ENCODE assay signal across 27 mouse cellular contexts in the genomic region with DNA sequence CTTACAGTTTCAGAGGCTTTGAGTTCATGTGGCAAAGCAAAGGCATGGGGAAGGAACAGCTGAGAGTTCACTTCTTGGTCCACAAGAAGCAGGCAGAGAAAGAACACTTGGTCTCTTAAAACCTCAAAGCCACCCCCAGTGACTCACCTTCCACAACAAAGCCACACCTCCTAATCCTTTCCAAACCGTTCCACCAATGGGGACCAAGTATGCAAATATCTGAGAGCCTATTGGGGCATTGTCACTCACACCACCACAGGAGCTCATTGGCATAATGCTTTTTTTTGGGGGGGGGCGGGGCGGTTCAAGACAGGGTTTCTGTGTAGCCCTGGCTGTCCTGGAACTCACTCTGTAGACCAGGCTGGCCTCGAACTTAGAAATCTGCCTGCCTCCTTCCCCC. TPM values are rescaled to one million over a fixed set of nuclear protein-coding genes. Genes with fewer than 3 reads are reported as not detected.
A peak's percentile ranks its signal among the peaks of the same experiment; 100 is the strongest.
DNase-seq lines count a peak whose midpoint lies in the region; ATAC-seq and TF ChIP-seq lines count a peak whose summit lies in the region.
"Had no signal": no experiment of that assay in that cellular context is flagged by ENCODE, and none has a peak within 500 bp of the region (broad histone marks: within the 10 kb centered on the region; RNA-seq: fewer than 3 reads in every experiment).

No protein-coding gene starts in this region.

- H3K4me2 ChIP-seq in liver, embryonic 12.5 days: no peak overlapping the region
- no peak overlapping the region for H3K4me2 ChIP-seq in liver, embryonic 11.5 days
- no peak overlapping the region for H3K4me2 ChIP-seq in CH12.LX (ENCODE audit: insufficient read depth, low read depth, poor library complexity, severe bottlenecking)
- no peak overlapping the region for H3K4me2 ChIP-seq in kidney, embryonic 16.5 days (replicated peaks; ENCODE audit: low read depth, low read length)
- H3K4me2 ChIP-seq: embryonic facial prominence, embryonic 15.5 days; forebrain, embryonic 12.5 days; heart, embryonic 13.5 days; hindbrain, embryonic 15.5 days; intestine, embryonic 15.5 days; limb, embryonic 15.5 days; midbrain, embryonic 13.5 days had no signal

- peaks cover 12% of the 10 kb centered on the region; the same call in 1 of the 2 replicates for H3K4me1 ChIP-seq in liver, embryonic 12.5 days
- 0 out of 2 replicates have a peak, but pooled peaks cover 8% of the 10 kb centered on the region for H3K4me1 ChIP-seq in liver, embryonic 11.5 days (replicated peaks; ENCODE audit: control insufficient read depth, insufficient read depth, low read length)
- peaks cover 0 to 24% of the 10 kb centered on the region in 2 experiments; a peak in 2 of 4 replicates for H3K4me1 ChIP-seq in CH12.LX (ENCODE audit: control insufficient read depth in 1 of 2, insufficient read depth in 2 of 2)
- 0 out of 2 replicates have a peak, but pooled peaks cover 5% of the 10 kb centered on the region for H3K4me1 ChIP-seq in kidney, embryonic 16.5 days (ENCODE audit: insufficient read depth, low read length)
- H3K4me1 ChIP-seq: hindbrain, embryonic 15.5 days; intestine, embryonic 15.5 days had no signal

- TF ChIP-seq EP300 in CH12.LX (IDR thresholded peaks at IDR 0.05; ENCODE audit: low read length): no peak

- dilution Hi-C loops in CH12.LX (cut with MboI; ENCODE audit: extremely low pct_ligation_motif_present, extremely low pct_unique_long_range_greater_than_20kb, low sequenced_read_pairs): no loop called here

- H3K9me3 ChIP-seq in liver, embryonic 12.5 days (replicated peaks): no peaks in the 10 kb centered on the region
- no peaks in the 10 kb centered on the region for H3K9me3 ChIP-seq in liver, embryonic 11.5 days (ENCODE audit: control insufficient read depth, low read length)
- H3K9me3 ChIP-seq in CH12.LX (replicated peaks; ENCODE audit: low read length): no peaks in the 10 kb centered on the region
- no peaks in the 10 kb centered on the region for H3K9me3 ChIP-seq in kidney, embryonic 16.5 days (ENCODE audit: low read length)
- H3K9me3 ChIP-seq: embryonic facial prominence, embryonic 10.5 days; embryonic facial prominence, embryonic 15.5 days; forebrain, embryonic 12.5 days; hindbrain, embryonic 15.5 days; intestine, embryonic 15.5 days; limb, embryonic 10.5 days; limb, embryonic 15.5 days; midbrain, embryonic 13.5 days had no signal

- H3K9ac ChIP-seq in liver, embryonic 12.5 days: no peak overlapping the region
- no peak overlapping the region for H3K9ac ChIP-seq in liver, embryonic 11.5 days (ENCODE audit: low read depth, low read length)
- H3K9ac ChIP-seq in CH12.LX (ENCODE audit: insufficient read depth, low read depth): no peak overlapping the region
- H3K9ac ChIP-seq in kidney, embryonic 16.5 days (replicated peaks; ENCODE audit: low read length): no peak overlapping the region
- H3K9ac ChIP-seq: embryonic facial prominence, embryonic 15.5 days; forebrain, embryonic 12.5 days; heart, embryonic 13.5 days; hindbrain, embryonic 15.5 days; intestine, embryonic 15.5 days; limb, embryonic 15.5 days; midbrain, embryonic 13.5 days had no signal

- H3K4me3 ChIP-seq in liver, embryonic 12.5 days: no peak overlapping the region
- no peak overlapping the region for H3K4me3 ChIP-seq in liver, embryonic 11.5 days (ENCODE audit: low read depth, low read length)
- H3K4me3 ChIP-seq in CH12.LX (replicated peaks in 1 of 3; ENCODE audit: low read depth in 2 of 3, low read length in 2 of 3, poor library complexity in 1 of 3): no peak overlapping the region
- H3K4me3 ChIP-seq in kidney, embryonic 16.5 days (ENCODE audit: low read length): no peak overlapping the region
- H3K4me3 ChIP-seq: embryonic facial prominence, embryonic 10.5 days; embryonic facial prominence, embryonic 15.5 days; forebrain, embryonic 12.5 days; heart, embryonic 13.5 days; hindbrain, embryonic 15.5 days; intestine, embryonic 15.5 days; limb, embryonic 10.5 days; limb, embryonic 15.5 days; midbrain, embryonic 13.5 days had no signal

- no peak overlapping the region for H3K27ac ChIP-seq in liver, embryonic 12.5 days
- no peak overlapping the region for H3K27ac ChIP-seq in liver, embryonic 11.5 days (ENCODE audit: low read depth, low read length)
- no peak overlapping the region for H3K27ac ChIP-seq in CH12.LX (ENCODE audit: insufficient read depth, low read depth)
- H3K27ac ChIP-seq in kidney, embryonic 16.5 days (ENCODE audit: low read length): no peak overlapping the region
- H3K27ac ChIP-seq: embryonic facial prominence, embryonic 10.5 days; embryonic facial prominence, embryonic 15.5 days; forebrain, embryonic 12.5 days; hindbrain, embryonic 15.5 days; intestine, embryonic 15.5 days; kidney, postnatal 0 days; limb, embryonic 10.5 days; limb, embryonic 15.5 days; midbrain, embryonic 13.5 days had no signal

- ATAC-seq in liver, embryonic 12.5 days: peak; percentile 47; the same call in 1 of the 2 replicates
- ATAC-seq in liver, embryonic 11.5 days (replicated peaks; ENCODE audit: low FRiP score): no peak
- ATAC-seq in kidney, embryonic 16.5 days (ENCODE audit: low FRiP score, low TSS enrichment): no peak
- ATAC-seq: intestine, embryonic 15.5 days; midbrain, embryonic 13.5 days had no signal

- H3K27me3 ChIP-seq in liver, embryonic 12.5 days (replicated peaks): no peaks in the 10 kb centered on the region
- H3K27me3 ChIP-seq in liver, embryonic 11.5 days (replicated peaks; ENCODE audit: control insufficient read depth, insufficient read depth, low read length): no peaks in the 10 kb centered on the region
- no peaks in the 10 kb centered on the region for H3K27me3 ChIP-seq in CH12.LX (replicated peaks)
- H3K27me3 ChIP-seq in kidney, embryonic 16.5 days (ENCODE audit: insufficient read depth, low read length): no peaks in the 10 kb centered on the region
- H3K27me3 ChIP-seq: embryonic facial prominence, embryonic 15.5 days; forebrain, embryonic 12.5 days; heart, embryonic 13.5 days; hindbrain, embryonic 15.5 days; intestine, embryonic 15.5 days; limb, embryonic 15.5 days; midbrain, embryonic 13.5 days had no signal

- no peaks in the 10 kb centered on the region for H3K79me2 ChIP-seq in CH12.LX (replicated peaks; ENCODE audit: control insufficient read depth, extremely low read depth, insufficient read depth, poor library complexity, severe bottlenecking)

- H3K36me3 ChIP-seq in liver, embryonic 12.5 days: no peaks in the 10 kb centered on the region; the same call in 1 of the 2 replicates
- no peaks in the 10 kb centered on the region for H3K36me3 ChIP-seq in liver, embryonic 11.5 days (ENCODE audit: control insufficient read depth, insufficient read depth, low read length)
- peaks cover 0 to 3% of the 10 kb centered on the region in 2 experiments for H3K36me3 ChIP-seq in CH12.LX (replicated peaks in 1 of 2; ENCODE audit: control insufficient read depth in 1 of 2, insufficient read depth in 1 of 2, low read length in 1 of 2)
- no peaks in the 10 kb centered on the region for H3K36me3 ChIP-seq in kidney, embryonic 16.5 days (ENCODE audit: insufficient read depth, low read length)
- H3K36me3 ChIP-seq: embryonic facial prominence, embryonic 10.5 days; embryonic facial prominence, embryonic 15.5 days; forebrain, embryonic 12.5 days; heart, embryonic 13.5 days; hindbrain, embryonic 15.5 days; intestine, embryonic 15.5 days; limb, embryonic 10.5 days; limb, embryonic 15.5 days; midbrain, embryonic 13.5 days had no signal

- TF ChIP-seq POLR2A in CH12.LX (IDR thresholded peaks at IDR 0.05; ENCODE audit: low read depth, low read length): no peak

- TF ChIP-seq CTCF in CH12.LX (conservative IDR thresholded peaks at IDR 0.05 in 1 of 2, IDR thresholded peaks at IDR 0.05 in 1 of 2; ENCODE audit: low read depth in 2 of 2, low read length in 2 of 2): no peak

- no peak for DNase-seq in liver, embryonic 11.5 days (ENCODE audit: low spot score)
- DNase-seq in CH12.LX (ENCODE audit: extremely low read depth): peak; percentile 21
- DNase-seq in T-cell, adult 2 months (ENCODE audit: low spot score): peak; percentile 5
- DNase-seq in naive thymus-derived CD4-positive, alpha-beta T cell, adult 2 months (ENCODE audit: low read depth): peak; percentile 30
- no peak for DNase-seq in cerebellum, adult 8-10 months
- no peak for DNase-seq in cerebellum, postnatal 14 days
- DNase-seq: adrenal gland, postnatal 25 days; cerebellum, adult 11-12 months; cerebellum, postnatal 10 days; gastrocnemius, postnatal 10 days; kidney, adult 2 months; lung, postnatal 4 days; right cerebral cortex, postnatal 25 days; thymus, adult 2 months; thymus, postnatal 4 days had no signal

- TF ChIP-seq RAD21 in CH12.LX (IDR thresholded peaks at IDR 0.05; ENCODE audit: low read depth, low read length): no peak

- WGBS in liver, embryonic 12.5 days (ENCODE audit: insufficient replicate concordance): 81% methylated on average over 4 of the region's 4 CpGs
- WGBS in liver, embryonic 11.5 days: 87% methylated on average over 4 of the region's 4 CpGs
- 98% methylated on average over 4 of the region's 4 CpGs for WGBS in kidney, embryonic 16.5 days

- in situ Hi-C loops in CH12.LX (cut with MboI; ENCODE audit: low pct_ligation_motif_present, low pct_unique_long_range_greater_than_20kb, low sequenced_read_pairs): no loop called here

TF ChIP-seq in CH12.LX, 34 proteins besides CTCF, POLR2A, EP300 and RAD21 (continues in another document):
- no peak for TF ChIP-seq E2F4 (IDR thresholded peaks at IDR 0.05; ENCODE audit: insufficient replicate concordance, low read depth, low read length)
- TF ChIP-seq UBTF (IDR thresholded peaks at IDR 0.05; ENCODE audit: low read depth, low read length): no peak
- no peak for TF ChIP-seq USF2 (conservative IDR thresholded peaks at IDR 0.05; ENCODE audit: low read depth, low read length)
- no peak for TF ChIP-seq MYC (IDR thresholded peaks at IDR 0.05; ENCODE audit: low read depth, low read length)
- no peak for TF ChIP-seq MAFK (IDR thresholded peaks at IDR 0.05; ENCODE audit: insufficient replicate concordance, low read length)
- no peak for TF ChIP-seq NRF1 (IDR thresholded peaks at IDR 0.05; ENCODE audit: low read depth, low read length)
- no peak for TF ChIP-seq HCFC1 (IDR thresholded peaks at IDR 0.05; ENCODE audit: low read depth, low read length)
- no peak for TF ChIP-seq RCOR1 (conservative IDR thresholded peaks at IDR 0.05; ENCODE audit: low read depth, low read length)
- no peak for TF ChIP-seq TCF12 (IDR thresholded peaks at IDR 0.05; ENCODE audit: low read depth, low read length)
- no peak for TF ChIP-seq PAX5 (IDR thresholded peaks at IDR 0.05; ENCODE audit: low read length)
- no peak for TF ChIP-seq POLR2AphosphoS2 (IDR thresholded peaks at IDR 0.05; ENCODE audit: low read depth, low read length)
- TF ChIP-seq ETS1 (conservative IDR thresholded peaks at IDR 0.05; ENCODE audit: low read depth, low read length): no peak

RNA-seq across cellular contexts. Expression of a gene that starts 57.7 kb away (rescaled TPM):
- 138 and 143 TPM in 2 replicates for polyA plus RNA-seq in liver, embryonic 12.5 days (2016; fragmentation: Nextera tagmentation; extraction: Ambion mirVana)
- 294 and 295 TPM in 2 replicates for polyA plus RNA-seq in liver, embryonic 11.5 days (2014; fragmentation: Nextera tagmentation; extraction: Ambion mirVana)
- total RNA-seq in CH12.LX (2012; rRNA removed) (9.5 and 12.5 TPM in 2 replicates), CH12.LX (2014; rRNA removed) (46.4 and 48.3 TPM in 2 replicates)
- polyA plus RNA-seq in CH12.LX (2012; ENCODE audit: insufficient read length, low read depth): 50.4 and 58.5 TPM in 2 replicates
- polyA plus RNA-seq in kidney, embryonic 16.5 days (2015; fragmentation: Nextera tagmentation; extraction: Ambion mirVana): 620 and 668 TPM in 2 replicates

Comparison
In these comparisons a context has a peak if more than half of its experiments do, and no peak if none do; other contexts are left out.
1. DNase-seq: peak in CH12.LX (single experiment), T-cell, adult 2 months (single experiment) and naive thymus-derived CD4-positive, alpha-beta T cell, adult 2 months (single experiment); none in liver, embryonic 11.5 days (single experiment), cerebellum, adult 8-10 months (single experiment) and cerebellum, postnatal 14 days (0 of 2).